Mouse (Mus musculus) liver, adult 2 months (tissue): Measurements from ENCODE around the gene 1700123O20Rik. TPM values are rescaled to one million over a fixed set of nuclear protein-coding genes. Genes with fewer than 3 reads are reported as not detected.

Experiments
- DNase-seq: peaks from one replicate; pipeline ENCODE4 v3.0.0-alpha.2; 2011; ENCODE audit warnings: low read depth, low spot score; ENCODE audit errors: extremely low read depth
- H3K27ac ChIP-seq: fragments of 200-500 bp; replicated peaks from 2 replicates; pipeline ENCODE4 v1.5.1; 2012; ENCODE audit warnings: low read depth, mild to moderate bottlenecking, control low read depth, inconsistent platforms, low read length; ENCODE audit not compliant: insufficient read depth
- H3K27me3 ChIP-seq: fragments of 200-500 bp; 2 replicates; pipeline ENCODE4 v1.6.1; 2012; ENCODE audit warnings: mild to moderate bottlenecking, moderate library complexity, low read length, inconsistent platforms; ENCODE audit not compliant: control insufficient read depth, insufficient read depth
- H3K36me3 ChIP-seq: fragments of 200-500 bp; 2 replicates; pipeline ENCODE4 v1.6.1; 2012; ENCODE audit warnings: low read length, inconsistent platforms; ENCODE audit not compliant: control insufficient read depth, insufficient read depth
- H3K4me1 ChIP-seq: fragments of 200-500 bp; 2 replicates; pipeline ENCODE4 v1.6.1; 2011; ENCODE audit warnings: low read length; ENCODE audit not compliant: control insufficient read depth, insufficient read depth
- H3K4me3 ChIP-seq: fragments of 200-500 bp; 2 replicates; pipeline ENCODE4 v1.5.1; 2011; ENCODE audit warnings: low read depth, mild to moderate bottlenecking, control low read depth, low read length, moderate library complexity; ENCODE audit not compliant: insufficient read depth
- H3K79me2 ChIP-seq: fragments of 200-500 bp; 2 replicates; pipeline ENCODE4 v1.6.1; 2012; ENCODE audit warnings: inconsistent platforms, mild to moderate bottlenecking, low read length, moderate library complexity; ENCODE audit not compliant: control insufficient read depth, insufficient read depth
- H3K9ac ChIP-seq: fragments of 200-500 bp; 2 replicates; pipeline ENCODE4 v1.6.1; 2012; ENCODE audit warnings: low read depth, mild to moderate bottlenecking, control low read depth, inconsistent platforms, low read length
- CTCF ChIP-seq: fragments of 200-500 bp; IDR thresholded peaks from 2 replicates; pipeline ENCODE4 v1.5.1; 2011; ENCODE audit warnings: low read depth, low read length, control low read depth
- POLR2A ChIP-seq: fragments of 200-500 bp; IDR thresholded peaks from 2 replicates; pipeline ENCODE4 v1.6.1; 2011; ENCODE audit warnings: low read length, control low read depth; ENCODE audit not compliant: insufficient read depth; ENCODE audit errors: extremely low read depth
- WGBS: fragments of 180-500 bp; shearing (Covaris S2); methylation state at CpG from one replicate; pipeline ENCODE4 v1.1.7; 2018; 5-methylcytosine and 5-hydroxymethylcytosine counted together
- polyA plus RNA-seq: library from polyadenylated mRNA; depleted of rRNA; stranded (reverse); fragments of >200 nt; gene quantifications from 2 replicates; pipeline ENCODE4 v1.2.3, GENCODE M21; 2012
- total RNA-seq: library from RNA; depleted of rRNA; stranded (reverse); fragments of >200 nt; gene quantifications from 2 replicates; pipeline ENCODE4 v1.2.3, GENCODE M21; 2014

The 1700123O20Rik gene
- total and polyA plus RNA-seq, 2 experiments: 30.6 to 39.0 TPM

DNA sequence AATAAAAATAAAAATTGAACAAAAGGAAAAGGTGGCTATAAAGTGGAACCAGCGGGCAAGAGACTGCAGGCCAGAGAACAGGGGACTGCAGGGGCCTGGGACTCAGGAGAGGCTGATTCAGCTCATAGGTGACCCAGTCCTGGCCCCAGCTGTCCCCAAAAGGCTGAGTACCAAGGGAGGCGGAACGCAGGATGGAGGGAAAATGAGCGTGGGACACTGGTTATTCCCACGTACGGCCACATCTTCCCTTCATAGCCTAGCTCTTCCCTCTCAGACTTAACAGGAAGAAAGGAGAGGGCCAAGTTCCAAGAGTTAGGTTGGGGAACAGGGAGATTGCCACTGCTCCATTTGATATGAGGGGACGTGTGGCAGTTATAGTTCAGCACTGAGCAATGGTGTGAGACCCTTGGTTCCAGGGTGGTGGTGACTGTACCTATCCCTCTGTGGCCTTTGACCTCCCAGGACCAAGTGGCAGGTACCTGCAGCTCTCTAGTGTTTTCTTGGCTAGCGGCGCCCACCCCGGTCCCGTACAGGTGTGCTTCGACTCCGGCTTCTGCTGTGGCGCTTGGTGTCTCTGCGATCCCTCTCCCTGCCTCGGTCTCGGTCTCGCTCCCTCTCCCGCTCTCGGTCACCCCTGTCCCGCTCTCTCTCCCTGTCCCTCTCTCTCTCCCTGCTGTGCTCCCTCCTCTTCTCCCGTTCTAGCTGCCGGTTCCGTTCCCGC, 43.6 kb upstream of the 1700123O20Rik start:
- WGBS: 92% methylated on average over 25 of the region's 25 CpGs
- no peaks in the 10 kb centered on the region for H3K79me2 ChIP-seq

DNA sequence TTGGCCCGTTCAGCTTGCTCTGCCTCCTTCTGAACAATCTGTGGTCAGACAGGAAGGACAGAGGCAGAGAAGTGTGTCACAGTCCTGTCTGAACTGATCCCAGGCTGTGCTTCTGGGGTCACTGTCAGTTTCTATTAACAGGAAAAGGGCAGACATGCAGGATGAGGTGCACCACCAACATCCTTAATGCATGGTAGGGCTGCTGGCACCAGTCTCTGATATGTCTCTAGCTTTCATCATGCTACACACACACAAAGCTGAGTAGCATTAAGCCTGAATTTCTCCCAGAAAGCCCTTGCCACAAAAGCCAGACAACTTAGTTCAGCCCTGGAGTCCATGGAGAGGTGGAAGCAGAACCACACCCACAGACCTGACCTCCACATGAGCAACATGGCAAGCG, 43.0 kb upstream of the 1700123O20Rik start:
- TF ChIP-seq CTCF (no peak), POLR2A (no peak)

More for the DNA sequence above, 43.6 kb upstream of the 1700123O20Rik start:
- peaks cover 39% of the 10 kb centered on the region for H3K36me3 ChIP-seq
- H3K27me3 ChIP-seq: no peaks in the 10 kb centered on the region
- TF ChIP-seq POLR2A (no peak), CTCF (no peak)
- DNase-seq: no peak
- no peak overlapping the region for H3K27ac ChIP-seq
- H3K4me3 ChIP-seq: no peak overlapping the region
- no peak overlapping the region for H3K9ac ChIP-seq
- no peaks in the 10 kb centered on the region for H3K4me1 ChIP-seq

DNA sequence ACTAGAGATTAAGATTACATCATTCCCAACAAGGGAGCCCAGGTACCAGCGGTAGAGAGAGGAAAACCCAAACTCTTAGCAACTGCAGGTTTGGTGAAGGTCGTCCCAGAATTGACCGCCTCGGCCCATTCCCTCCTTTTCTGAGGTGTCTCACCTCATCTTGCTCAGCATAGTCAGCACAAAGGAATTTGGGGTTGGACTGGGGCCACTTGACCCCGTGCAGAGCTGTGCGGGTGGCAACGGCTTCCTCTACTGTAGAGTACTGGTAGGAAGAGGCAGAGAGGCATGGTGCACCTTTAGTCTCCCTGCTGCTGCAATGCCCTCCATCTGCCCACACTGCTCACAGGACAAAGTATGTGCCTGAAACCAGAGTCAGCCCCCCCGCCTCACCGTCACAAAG, 41.7 kb upstream of the 1700123O20Rik start:
- Histone ChIP-seq H3K27me3 (no peaks in the 10 kb centered on the region), H3K4me3 (no peak overlapping the region), H3K27ac (no peak overlapping the region), H3K79me2 (no peaks in the 10 kb centered on the region), H3K9ac (no peak overlapping the region), H3K36me3 (peaks cover 50% of the 10 kb centered on the region), H3K4me1 (no peaks in the 10 kb centered on the region)
- no peak for DNase-seq
- TF ChIP-seq POLR2A: no peak
- TF ChIP-seq CTCF: no peak
- 87% methylated on average over 9 of the region's 9 CpGs for WGBS

More for the DNA sequence above, 43.0 kb upstream of the 1700123O20Rik start:
- Histone ChIP-seq H3K27ac (no peak overlapping the region), H3K27me3 (no peaks in the 10 kb centered on the region), H3K9ac (no peak overlapping the region), H3K4me3 (no peak overlapping the region), H3K79me2 (no peaks in the 10 kb centered on the region), H3K36me3 (peaks cover 43% of the 10 kb centered on the region), H3K4me1 (no peaks in the 10 kb centered on the region)
- WGBS: 85% methylated on average over 2 of the region's 2 CpGs
- no peak for DNase-seq

DNA sequence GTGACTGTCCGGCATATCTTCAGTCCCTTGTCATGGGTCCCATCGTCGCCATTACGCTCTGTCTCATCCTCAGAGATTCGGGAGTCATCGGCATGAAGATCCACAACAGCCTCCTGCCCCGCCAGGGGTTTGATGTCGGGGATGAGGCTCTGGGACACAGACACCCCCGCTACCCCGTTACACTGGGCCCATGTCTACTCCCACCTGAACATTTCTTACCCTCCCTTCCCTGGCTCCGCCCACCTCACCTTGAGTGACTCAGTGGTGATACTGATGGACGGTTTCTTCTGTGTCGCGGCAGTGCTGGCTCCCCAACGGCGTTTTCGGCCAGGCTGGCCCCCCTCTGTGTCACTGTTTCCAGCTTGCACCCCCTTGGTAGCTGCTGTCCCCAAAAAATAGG, 39.6 kb upstream of the 1700123O20Rik start:
- WGBS: 96% methylated on average over 17 of the region's 17 CpGs
- Histone ChIP-seq H3K27me3 (no peaks in the 10 kb centered on the region), H3K4me1 (no peaks in the 10 kb centered on the region), H3K36me3 (peaks cover 66% of the 10 kb centered on the region), H3K79me2 (peaks cover 4% of the 10 kb centered on the region; the same call in 1 of the 2 replicates), H3K9ac (no peak overlapping the region), H3K27ac (no peak overlapping the region), H3K4me3 (no peak overlapping the region)
- no peak for DNase-seq
- no peak for TF ChIP-seq CTCF
- TF ChIP-seq POLR2A: no peak

DNA sequence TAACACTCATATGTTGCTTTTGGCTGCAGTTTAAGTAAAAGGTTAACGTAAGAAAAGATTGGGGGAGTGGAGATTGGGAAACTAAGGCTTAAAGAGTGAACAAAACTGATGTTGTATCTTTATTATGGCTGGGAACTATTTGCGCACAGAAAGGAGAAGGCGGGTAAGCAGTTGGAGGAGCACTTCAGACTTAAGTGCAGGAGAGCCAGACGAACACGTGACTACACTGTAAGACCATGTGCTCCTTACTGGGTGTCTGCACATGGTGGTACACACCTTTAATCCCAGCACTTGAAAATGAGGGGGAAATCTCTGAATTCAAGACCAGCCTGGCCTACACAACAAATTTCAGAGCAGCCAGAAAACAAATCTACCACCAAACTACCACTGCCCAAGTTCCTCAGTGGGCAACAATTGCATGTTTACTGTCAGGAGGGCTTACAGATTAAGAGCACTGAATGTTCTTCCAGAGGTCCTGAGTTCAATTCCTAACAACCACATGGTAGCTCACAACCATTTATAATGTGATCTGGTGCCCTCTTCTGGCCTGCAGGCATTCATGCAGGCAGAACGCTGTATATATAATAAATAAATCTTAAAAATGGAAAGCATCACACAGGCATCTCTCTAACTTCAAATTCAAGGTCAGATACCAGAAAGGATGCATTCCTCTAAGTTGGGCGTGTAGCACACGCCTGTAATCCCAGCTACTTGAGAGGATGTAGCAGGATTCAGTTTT, 38.9 kb upstream of the 1700123O20Rik start:
- H3K27me3 ChIP-seq: no peaks in the 10 kb centered on the region
- H3K79me2 ChIP-seq: peaks cover 4% of the 10 kb centered on the region; the same call in 1 of the 2 replicates
- H3K4me1 ChIP-seq: no peaks in the 10 kb centered on the region
- H3K4me3 ChIP-seq: no peak overlapping the region
- H3K36me3 ChIP-seq: peaks cover 69% of the 10 kb centered on the region
- TF ChIP-seq POLR2A (no peak), CTCF (no peak)
- WGBS: 92% methylated on average over 8 of the region's 8 CpGs
- no peak for DNase-seq
- H3K27ac ChIP-seq: no peak overlapping the region
- no peak overlapping the region for H3K9ac ChIP-seq

DNA sequence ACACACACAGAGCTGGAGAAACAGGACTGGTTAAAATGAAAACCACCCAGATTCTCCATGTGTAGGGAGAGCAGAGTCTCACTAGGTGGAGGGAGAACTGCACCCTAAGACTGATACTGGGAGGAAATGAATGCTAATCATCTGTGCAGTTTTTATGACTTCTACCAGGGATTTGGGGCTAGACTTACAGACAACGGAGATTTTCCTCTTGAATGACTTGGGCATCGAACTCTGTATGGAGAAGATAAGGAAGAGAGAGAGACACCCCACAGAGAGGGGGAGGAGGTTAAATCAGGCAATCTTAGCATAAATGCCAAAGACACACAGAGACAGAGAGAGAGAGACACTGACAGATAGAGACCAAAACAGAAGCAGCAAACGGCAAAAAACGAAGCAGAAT, 38.1 kb upstream of the 1700123O20Rik start:
- H3K27me3 ChIP-seq: no peaks in the 10 kb centered on the region
- no peak for DNase-seq
- TF ChIP-seq CTCF: no peak
- TF ChIP-seq POLR2A: no peak
- H3K4me1 ChIP-seq: no peaks in the 10 kb centered on the region
- H3K27ac ChIP-seq: no peak overlapping the region
- peaks cover 4% of the 10 kb centered on the region; the same call in 1 of the 2 replicates for H3K79me2 ChIP-seq
- H3K9ac ChIP-seq: no peak overlapping the region
- peaks cover 69% of the 10 kb centered on the region for H3K36me3 ChIP-seq
- 79% methylated on average over 4 of the region's 4 CpGs for WGBS
- no peak overlapping the region for H3K4me3 ChIP-seq
